Mouse (Mus musculus): ENCODE measurements at regions not wholly inside any gene's neighbourhood (a gene's known extent, or its start where the extent isn't known, plus 50 kb on each side); places are given as distances from the start of the nearest gene placed in this dataset.
A peak's percentile ranks its signal among the peaks of the same experiment; 100 is the strongest.

- ATAC-seq (no peak), DNase-seq (no peak)
- H3K9ac ChIP-seq: no peak overlapping the region
- H3K4me2 ChIP-seq (ENCODE audit: low read depth): no peak overlapping the region
- no peak overlapping the region for H3K27ac ChIP-seq (ENCODE audit: low read depth, low read length)
- no peaks in the 10 kb centered on the region for H3K27me3 ChIP-seq (ENCODE audit: insufficient read depth, low read length)
- no peak overlapping the region for H3K4me3 ChIP-seq (ENCODE audit: low read depth, low read length)
- no peaks in the 10 kb centered on the region for H3K9me3 ChIP-seq (ENCODE audit: low read length)
- WGBS: 34% methylated on average over 3 of the region's 3 CpGs
- TF ChIP-seq CTCF (IDR thresholded peaks at IDR 0.05; ENCODE audit: low read depth): no peak
- H3K4me1 ChIP-seq (ENCODE audit: insufficient read depth): no peaks in the 10 kb centered on the region
- H3K36me3 ChIP-seq (ENCODE audit: insufficient read depth): no peaks in the 10 kb centered on the region
Measured at GRCm38 (mm10) chr5:68313187-68313586, 281.6 kb downstream of the Grxcr1 start.

- no peak for ATAC-seq
- Histone ChIP-seq H3K9me3 (ENCODE audit: low read length) (no peaks in the 10 kb centered on the region), H3K36me3 (ENCODE audit: insufficient read depth) (no peaks in the 10 kb centered on the region), H3K4me2 (ENCODE audit: low read depth) (no peak overlapping the region), H3K27me3 (ENCODE audit: insufficient read depth, low read length) (no peaks in the 10 kb centered on the region), H3K4me1 (ENCODE audit: insufficient read depth) (no peaks in the 10 kb centered on the region), H3K4me3 (ENCODE audit: low read depth, low read length) (no peak overlapping the region), H3K9ac (no peak overlapping the region), H3K27ac (ENCODE audit: low read depth, low read length) (no peak overlapping the region)
- DNase-seq: no peak
- no peak for TF ChIP-seq CTCF (IDR thresholded peaks at IDR 0.05; ENCODE audit: low read depth)
Measured at GRCm38 (mm10) chr5:68318979-68319378, 287.3 kb downstream of the Grxcr1 start.

DNA sequence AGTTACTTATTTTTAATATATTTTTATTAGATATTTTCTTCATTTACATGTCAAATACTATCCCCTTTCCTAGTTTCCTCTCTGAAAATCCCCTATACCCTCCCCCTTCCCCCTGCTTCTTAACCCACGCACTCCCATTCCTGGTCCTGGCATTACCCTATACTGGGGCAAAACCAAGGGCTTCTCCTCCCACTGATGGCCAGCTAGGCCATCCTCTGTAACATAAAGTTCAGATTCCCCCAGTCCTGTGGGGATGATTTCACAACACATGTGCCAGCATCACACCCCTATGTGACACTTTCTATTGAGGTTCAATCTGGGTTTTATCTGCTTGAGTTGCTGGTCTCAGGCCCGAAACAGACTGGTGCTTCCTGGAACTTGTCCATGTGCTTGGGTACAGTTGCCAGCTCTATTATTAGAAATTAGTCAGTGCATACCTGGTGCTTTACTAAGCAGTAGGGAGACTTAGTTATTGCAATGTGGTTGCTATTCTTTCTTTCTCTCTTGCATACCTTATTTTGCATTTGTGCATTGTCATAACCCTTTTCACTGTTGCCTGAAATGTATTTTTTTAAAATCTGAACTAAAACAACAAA is 295.5 kb downstream of the Grxcr1 start:
- H3K27me3 ChIP-seq (ENCODE audit: insufficient read depth, low read length): no peaks in the 10 kb centered on the region
- ATAC-seq: no peak
- no peak for TF ChIP-seq CTCF (IDR thresholded peaks at IDR 0.05; ENCODE audit: low read depth)
- DNase-seq: no peak
- H3K27ac ChIP-seq (ENCODE audit: low read depth, low read length): no peak overlapping the region
- H3K9ac ChIP-seq: no peak overlapping the region
- no peaks in the 10 kb centered on the region for H3K9me3 ChIP-seq (ENCODE audit: low read length)
- H3K36me3 ChIP-seq (ENCODE audit: insufficient read depth): no peaks in the 10 kb centered on the region
- no peaks in the 10 kb centered on the region for H3K4me1 ChIP-seq (ENCODE audit: insufficient read depth)
- no peak overlapping the region for H3K4me3 ChIP-seq (ENCODE audit: low read depth, low read length)
- 62% methylated on average over 2 of the region's 2 CpGs for WGBS
- no peak overlapping the region for H3K4me2 ChIP-seq (ENCODE audit: low read depth)

GRCm38 (mm10) chr5:68329311-68329710 is 297.7 kb downstream of the Grxcr1 start:
- no peak overlapping the region for H3K9ac ChIP-seq
- no peak overlapping the region for H3K4me2 ChIP-seq (ENCODE audit: low read depth)
- DNase-seq (peak; percentile 8), ATAC-seq (no peak)
- no peaks in the 10 kb centered on the region for H3K36me3 ChIP-seq (ENCODE audit: insufficient read depth)
- H3K27me3 ChIP-seq (ENCODE audit: insufficient read depth, low read length): no peaks in the 10 kb centered on the region
- H3K4me1 ChIP-seq (ENCODE audit: insufficient read depth): no peaks in the 10 kb centered on the region
- no peak overlapping the region for H3K4me3 ChIP-seq (ENCODE audit: low read depth, low read length)
- H3K9me3 ChIP-seq (ENCODE audit: low read length): no peaks in the 10 kb centered on the region
- TF ChIP-seq CTCF (IDR thresholded peaks at IDR 0.05; ENCODE audit: low read depth): no peak
- WGBS: 76% methylated on average over 3 of the region's 3 CpGs
- H3K27ac ChIP-seq (ENCODE audit: low read depth, low read length): no peak overlapping the region

- Histone ChIP-seq H3K9ac (no peak overlapping the region), H3K27me3 (ENCODE audit: insufficient read depth, low read length) (no peaks in the 10 kb centered on the region), H3K4me2 (ENCODE audit: low read depth) (no peak overlapping the region), H3K4me1 (ENCODE audit: insufficient read depth) (no peaks in the 10 kb centered on the region), H3K4me3 (ENCODE audit: low read depth, low read length) (no peak overlapping the region), H3K27ac (ENCODE audit: low read depth, low read length) (no peak overlapping the region), H3K36me3 (ENCODE audit: insufficient read depth) (no peaks in the 10 kb centered on the region), H3K9me3 (ENCODE audit: low read length) (no peaks in the 10 kb centered on the region)
- DNase-seq (no peak), ATAC-seq (no peak)
- TF ChIP-seq CTCF (IDR thresholded peaks at IDR 0.05; ENCODE audit: low read depth): no peak
- 70% methylated on average over 2 of the region's 2 CpGs for WGBS
Measured at GRCm38 (mm10) chr5:68329828-68330227, 298.2 kb downstream of the Grxcr1 start.

- H3K4me2 ChIP-seq (ENCODE audit: low read depth): no peak overlapping the region
- H3K4me1 ChIP-seq (ENCODE audit: insufficient read depth): no peaks in the 10 kb centered on the region
- WGBS: 62% methylated on average over 2 of the region's 2 CpGs
- no peak for DNase-seq
- no peak for ATAC-seq
- no peak overlapping the region for H3K4me3 ChIP-seq (ENCODE audit: low read depth, low read length)
- no peak overlapping the region for H3K9ac ChIP-seq
- H3K27me3 ChIP-seq (ENCODE audit: insufficient read depth, low read length): no peaks in the 10 kb centered on the region
- no peak overlapping the region for H3K27ac ChIP-seq (ENCODE audit: low read depth, low read length)
- H3K36me3 ChIP-seq (ENCODE audit: insufficient read depth): no peaks in the 10 kb centered on the region
- TF ChIP-seq CTCF (IDR thresholded peaks at IDR 0.05; ENCODE audit: low read depth): no peak
- no peaks in the 10 kb centered on the region for H3K9me3 ChIP-seq (ENCODE audit: low read length)
Measured at GRCm38 (mm10) chr5:68350921-68351320, 319.3 kb downstream of the Grxcr1 start.

DNA sequence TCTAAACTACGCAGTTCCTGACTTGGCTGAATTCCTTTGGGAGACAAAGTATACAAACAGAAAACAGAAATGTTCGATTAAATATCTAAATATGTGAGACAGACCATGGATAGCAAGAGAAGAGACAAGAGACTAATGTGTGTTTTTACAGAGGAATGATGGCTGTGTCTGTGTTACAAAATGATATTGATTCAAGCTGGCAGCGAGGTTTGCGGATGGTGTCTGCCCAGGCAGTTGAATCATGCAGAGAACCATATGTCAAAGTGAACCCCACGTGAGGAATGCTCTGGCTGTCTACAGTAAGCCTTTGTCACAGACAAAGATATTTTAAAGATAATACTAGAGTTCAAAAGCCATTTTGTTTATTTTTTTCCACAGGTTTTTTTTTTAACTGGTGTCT is 320.2 kb downstream of the Grxcr1 start:
- whole genome bisulfite sequencing: 48% methylated on average over 5 of the region's 5 CpGs
- H3K9me3 ChIP-seq (ENCODE audit: low read length): no peaks in the 10 kb centered on the region
- TF ChIP-seq CTCF (IDR thresholded peaks at IDR 0.05; ENCODE audit: low read depth): no peak
- H3K4me2 ChIP-seq (ENCODE audit: low read depth): no peak overlapping the region
- peak; percentile 40 for DNase-seq
- no peak overlapping the region for H3K27ac ChIP-seq (ENCODE audit: low read depth, low read length)
- ATAC-seq: 0 out of 2 replicates have a peak, but pooled peaks have one; percentile 53
- no peaks in the 10 kb centered on the region for H3K4me1 ChIP-seq (ENCODE audit: insufficient read depth)
- H3K9ac ChIP-seq: no peak overlapping the region
- no peak overlapping the region for H3K4me3 ChIP-seq (ENCODE audit: low read depth, low read length)
- H3K36me3 ChIP-seq (ENCODE audit: insufficient read depth): no peaks in the 10 kb centered on the region
- H3K27me3 ChIP-seq (ENCODE audit: insufficient read depth, low read length): no peaks in the 10 kb centered on the region

All from forebrain, postnatal 0 days (tissue).